Mouse (Mus musculus) testis, adult 2 months (tissue): Measurements from ENCODE around the gene Rbm18. TPM values are rescaled to one million over a fixed set of nuclear protein-coding genes. Genes with fewer than 3 reads are reported as not detected.

Experiments used
- H3K27ac ChIP-seq: fragments of 200-500 bp; 2 replicates; pipeline ENCODE4 v1.5.1; 2012; ENCODE audit warnings: low read depth, low read length; ENCODE audit not compliant: control insufficient read depth, insufficient read depth
- H3K27me3 ChIP-seq: fragments of 200-500 bp; 2 replicates; pipeline ENCODE4 v1.6.1; 2012; ENCODE audit warnings: mild to moderate bottlenecking, low read length, moderate library complexity; ENCODE audit not compliant: control insufficient read depth, insufficient read depth
- H3K36me3 ChIP-seq: fragments of 200-500 bp; 2 replicates; pipeline ENCODE4 v1.6.1; 2012; ENCODE audit warnings: mild to moderate bottlenecking, low read length; ENCODE audit not compliant: control insufficient read depth, insufficient read depth
- H3K4me1 ChIP-seq: fragments of 200-500 bp; 2 replicates; pipeline ENCODE4 v1.6.1; 2012; ENCODE audit warnings: low read length; ENCODE audit not compliant: control insufficient read depth, insufficient read depth
- H3K4me3 ChIP-seq: fragments of 200-500 bp; 2 replicates; pipeline ENCODE4 v1.5.1; 2012; ENCODE audit warnings: low read depth, mild to moderate bottlenecking, low read length, moderate library complexity, mixed read lengths; ENCODE audit not compliant: control insufficient read depth
- CTCF ChIP-seq: fragments of 200-500 bp; IDR thresholded peaks from 2 replicates; pipeline ENCODE4 v1.5.1; 2012; ENCODE audit warnings: low read depth, mild to moderate bottlenecking, inconsistent platforms, low read length, moderate library complexity; ENCODE audit not compliant: control insufficient read depth, insufficient read depth, insufficient replicate concordance
- POLR2A ChIP-seq: fragments of 200-500 bp; IDR thresholded peaks from 2 replicates; pipeline ENCODE4 v1.6.1; 2012; ENCODE audit warnings: low read depth, mild to moderate bottlenecking, inconsistent platforms, low read length, moderate library complexity; ENCODE audit not compliant: control insufficient read depth
- polyA plus RNA-seq: library from polyadenylated mRNA; depleted of rRNA; stranded (reverse); fragments of >200 nt; gene quantifications from 2 replicates; pipeline ENCODE4 v1.2.3, GENCODE M21; 2012; rRNA removed

Gene Rbm18
- polyA plus RNA-seq, 1 experiment = 14.2 TPM

DNA sequence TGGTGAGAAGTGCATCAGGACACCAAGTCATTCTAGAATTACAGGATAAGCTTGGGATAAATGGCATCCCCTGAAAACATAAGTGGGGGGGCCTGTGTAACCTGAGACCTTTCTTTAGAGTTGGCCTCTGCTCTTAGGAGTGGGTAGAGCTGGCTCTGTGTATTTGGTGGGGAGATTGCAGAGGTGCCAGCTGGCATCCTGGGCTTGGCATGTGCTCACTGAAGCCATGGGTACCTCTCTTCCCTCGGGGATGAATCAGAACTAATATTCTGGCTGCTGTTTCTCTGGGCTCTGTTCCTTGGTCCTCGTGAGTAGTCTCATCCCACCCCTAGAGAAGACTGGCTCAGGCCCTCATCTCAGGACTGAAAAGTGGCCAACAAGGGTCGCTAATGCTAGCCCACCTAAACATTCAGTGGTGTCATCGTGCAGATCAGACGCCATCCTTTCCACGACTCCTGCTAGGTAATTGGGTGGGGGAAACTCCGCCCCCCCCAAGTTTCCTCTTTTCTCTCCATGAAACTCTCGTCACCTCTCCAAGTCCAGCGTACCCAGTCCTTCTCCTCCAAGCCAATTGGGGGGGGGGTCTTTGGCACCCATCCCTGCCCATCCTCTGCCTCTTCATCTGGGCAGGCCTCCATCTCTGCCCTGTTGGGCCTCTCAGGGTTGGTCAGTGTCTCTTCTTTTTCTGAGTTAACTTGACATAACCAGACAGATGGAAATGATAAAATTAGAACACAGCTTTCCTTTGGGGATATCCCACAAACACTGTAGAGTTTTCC is 53.6 kb downstream of the Rbm18 start:
- Histone ChIP-seq H3K27ac (no peak overlapping the region), H3K4me3 (no peak overlapping the region), H3K36me3 (no peaks in the 10 kb centered on the region; the same call in 1 of the 2 replicates), H3K4me1 (no peaks in the 10 kb centered on the region), H3K27me3 (no peaks in the 10 kb centered on the region)
- no peak for TF ChIP-seq POLR2A
- TF ChIP-seq CTCF = no peak

DNA sequence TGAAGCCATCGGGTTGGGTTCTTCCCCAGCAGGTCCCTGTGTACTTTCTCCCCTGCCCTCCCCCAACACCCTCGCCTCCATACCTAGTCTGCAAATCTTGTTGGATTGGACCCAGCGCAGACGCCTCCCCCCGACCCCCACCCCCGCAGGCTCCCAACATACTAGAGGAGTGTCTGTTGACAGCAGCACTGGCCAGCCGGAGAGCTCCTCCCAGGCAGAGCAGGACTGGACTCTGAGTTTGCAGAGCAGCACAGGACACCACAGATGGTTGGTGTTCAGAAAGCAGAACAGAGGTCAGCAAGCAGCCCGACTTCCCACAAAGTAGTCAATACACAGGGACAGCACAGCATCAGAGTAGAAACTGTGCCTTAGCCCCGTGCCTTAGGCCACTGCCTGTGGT is 55.1 kb downstream of the Rbm18 start:
- Histone ChIP-seq H3K4me3 (no peak overlapping the region), H3K27ac (no peak overlapping the region), H3K4me1 (no peaks in the 10 kb centered on the region), H3K36me3 (no peaks in the 10 kb centered on the region; the same call in 1 of the 2 replicates), H3K27me3 (no peaks in the 10 kb centered on the region)
- TF ChIP-seq CTCF (no peak), POLR2A (no peak)

DNA sequence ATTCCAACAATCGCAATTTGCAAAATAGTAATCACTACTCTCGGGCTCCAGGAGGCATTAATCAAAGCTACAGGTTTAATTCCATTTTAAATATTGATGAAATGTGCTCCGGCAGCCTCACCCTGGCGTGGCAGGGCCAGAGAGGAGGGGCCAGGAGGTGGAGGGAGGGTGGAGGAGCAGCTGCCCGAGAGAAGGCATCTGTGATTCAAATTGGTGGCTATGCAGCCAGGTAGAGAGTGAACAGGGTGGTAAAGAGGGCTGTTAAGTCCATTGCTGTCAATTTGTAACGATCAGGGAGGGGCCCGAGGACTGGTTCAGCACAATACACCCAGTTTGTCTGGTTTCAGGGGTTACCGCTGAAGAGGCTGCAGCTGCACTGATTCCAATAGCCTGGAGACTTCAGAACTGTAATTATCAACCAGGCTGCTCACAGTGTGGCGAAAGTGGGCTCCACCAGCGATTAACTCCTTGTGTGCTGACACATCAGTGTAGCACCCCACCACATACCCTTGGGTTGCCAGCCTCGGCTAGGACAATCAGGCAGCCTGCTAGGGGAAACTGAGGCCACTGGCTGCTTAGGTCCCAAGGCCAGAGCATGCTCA is 59.3 kb downstream of the Rbm18 start:
- Histone ChIP-seq H3K27ac (no peak overlapping the region), H3K36me3 (no peaks in the 10 kb centered on the region; the same call in 1 of the 2 replicates), H3K27me3 (no peaks in the 10 kb centered on the region), H3K4me3 (no peak overlapping the region), H3K4me1 (no peaks in the 10 kb centered on the region)
- TF ChIP-seq POLR2A = no peak
- TF ChIP-seq CTCF = no peak

DNA sequence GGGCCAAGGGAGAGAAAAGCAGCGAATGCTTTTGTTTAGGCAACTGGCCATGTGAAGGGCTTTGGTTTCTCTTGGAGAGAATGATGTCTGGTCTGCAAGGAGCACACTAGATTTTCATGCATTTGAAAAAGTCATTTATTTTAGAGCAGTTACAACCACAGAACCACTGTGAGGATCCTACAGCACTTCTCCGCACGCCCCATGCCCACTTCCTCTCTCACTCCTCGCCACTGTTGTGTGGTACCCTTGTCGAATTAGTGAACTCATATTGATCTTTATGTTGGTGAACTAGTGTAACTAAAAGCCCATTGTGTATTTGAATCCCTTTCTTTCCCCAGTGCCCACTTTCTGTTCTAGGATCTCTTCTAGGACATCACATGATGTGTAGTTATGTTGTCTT is 61.4 kb downstream of the Rbm18 start:
- no peak overlapping the region for H3K4me3 ChIP-seq
- no peaks in the 10 kb centered on the region for H3K4me1 ChIP-seq
- no peaks in the 10 kb centered on the region for H3K27me3 ChIP-seq
- no peak for TF ChIP-seq CTCF
- TF ChIP-seq POLR2A = no peak
- H3K27ac ChIP-seq = no peak overlapping the region
- no peaks in the 10 kb centered on the region; the same call in 1 of the 2 replicates for H3K36me3 ChIP-seq

DNA sequence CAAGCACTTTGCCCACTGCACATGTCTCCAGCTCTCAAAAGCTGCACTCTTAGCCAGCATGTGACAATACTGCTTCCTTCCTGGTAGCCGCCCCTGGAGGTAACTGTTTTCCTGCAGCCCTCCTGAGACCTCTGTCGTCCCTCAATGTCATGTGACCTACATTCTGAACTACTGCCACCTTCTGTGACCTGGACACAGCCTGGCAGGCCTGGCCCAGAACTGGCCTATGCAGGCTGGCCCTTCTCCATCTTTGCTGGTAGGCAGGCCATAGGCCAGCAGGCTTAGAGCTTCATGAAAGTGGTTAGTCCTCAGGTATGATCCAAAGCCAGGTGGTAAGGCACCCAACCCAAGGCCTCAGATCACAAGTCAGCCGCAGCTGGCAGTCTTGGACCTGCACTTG is 62.8 kb downstream of the Rbm18 start:
- H3K36me3 ChIP-seq = no peaks in the 10 kb centered on the region; the same call in 1 of the 2 replicates
- TF ChIP-seq CTCF = no peak
- no peak for TF ChIP-seq POLR2A

DNA sequence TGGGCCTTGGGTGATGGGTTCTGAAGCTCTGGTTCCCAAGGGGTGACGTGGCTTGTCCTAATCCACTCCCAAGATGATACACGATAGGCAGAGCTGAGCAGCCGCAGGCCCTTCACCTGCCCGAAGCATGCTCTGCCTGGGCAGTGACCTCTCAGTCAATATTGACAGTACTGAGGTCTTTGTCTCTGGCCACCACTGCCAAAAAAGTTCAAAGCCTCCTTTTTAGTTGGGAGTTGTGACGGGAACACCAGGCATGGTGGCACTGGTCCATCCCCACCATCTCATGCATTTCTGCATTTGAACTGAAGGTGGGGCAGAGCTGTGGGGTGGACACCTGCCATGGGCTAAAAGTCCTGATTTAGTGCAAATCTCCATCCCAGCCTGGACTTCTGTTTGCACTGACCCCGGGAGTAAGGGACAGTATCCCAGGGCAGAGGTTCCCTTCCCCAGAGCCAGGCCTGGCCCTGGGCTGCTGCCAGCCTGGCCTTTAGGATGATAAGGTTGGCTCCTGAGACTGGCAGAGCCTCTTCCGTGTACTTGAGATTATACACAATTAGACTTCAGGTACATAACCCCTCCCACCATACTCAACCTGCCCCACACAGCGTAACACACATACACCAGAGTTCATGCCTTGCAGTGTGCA is 64.8 kb downstream of the Rbm18 start:
- H3K4me1 ChIP-seq = no peaks in the 10 kb centered on the region
- H3K4me3 ChIP-seq = no peak overlapping the region
- H3K36me3 ChIP-seq = no peaks in the 10 kb centered on the region; the same call in 1 of the 2 replicates
- TF ChIP-seq CTCF = no peak
- no peak for TF ChIP-seq POLR2A
- no peak overlapping the region for H3K27ac ChIP-seq
- H3K27me3 ChIP-seq = no peaks in the 10 kb centered on the region

More for the DNA sequence above, 62.8 kb downstream of the Rbm18 start:
- H3K4me3 ChIP-seq = no peak overlapping the region
- H3K4me1 ChIP-seq = no peaks in the 10 kb centered on the region
- no peaks in the 10 kb centered on the region for H3K27me3 ChIP-seq
- H3K27ac ChIP-seq = no peak overlapping the region

DNA sequence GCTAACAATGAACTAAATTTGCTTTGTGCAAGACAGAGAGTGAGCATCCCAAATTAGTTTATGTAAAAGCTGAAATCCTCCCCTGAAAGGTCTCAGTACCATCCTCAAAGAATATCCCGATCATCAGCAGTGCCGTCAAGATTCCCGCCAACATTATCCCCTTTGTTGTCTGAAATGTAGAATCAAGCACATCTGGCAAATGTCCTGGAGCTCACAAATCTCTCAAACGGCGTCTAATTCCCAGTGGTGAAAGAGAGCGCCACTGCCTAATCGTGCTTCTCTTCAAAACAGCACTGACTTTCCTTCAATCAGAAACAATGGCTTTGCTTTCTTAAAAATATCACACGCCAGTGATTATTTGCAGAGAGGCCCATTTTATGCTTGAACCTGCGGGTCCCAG is 69.4 kb downstream of the Rbm18 start:
- H3K27ac ChIP-seq = no peak overlapping the region
- H3K36me3 ChIP-seq = no peaks in the 10 kb centered on the region; the same call in 1 of the 2 replicates
- no peaks in the 10 kb centered on the region for H3K4me1 ChIP-seq
- H3K4me3 ChIP-seq = no peak overlapping the region
- H3K27me3 ChIP-seq = no peaks in the 10 kb centered on the region
- TF ChIP-seq CTCF = no peak
- no peak for TF ChIP-seq POLR2A

Other genes starting within 250 kb of the Rbm18 start
- gene Ttll11, start 156.9 kb downstream of the Rbm18 start, polyA plus RNA-seq = 47.1 and 47.6 TPM in 2 replicates
- gene Ndufa8, start 87.4 kb downstream of the Rbm18 start, polyA plus RNA-seq = 78.4 and 80.8 TPM in 2 replicates
- 492 and 524 TPM in 2 replicates for gene Morn5, start 87.3 kb downstream of the Rbm18 start, polyA plus RNA-seq
- 3.9 and 5.3 TPM in 2 replicates for gene Lhx6, start 31.4 kb downstream of the Rbm18 start, polyA plus RNA-seq
- gene Mrrf, start 384 bp downstream of the Rbm18 start, polyA plus RNA-seq = 70.8 and 78.5 TPM in 2 replicates
- 0.74 and 5.4 TPM in 2 replicates for gene Ptgs1, start 93.7 kb upstream of the Rbm18 start, polyA plus RNA-seq
- not detected in 2 replicates for gene Olfr338, start 236.7 kb upstream of the Rbm18 start, polyA plus RNA-seq